Mouse (Mus musculus): ENCODE results near the gene Parp11. TPM values are rescaled to one million over a fixed set of nuclear protein-coding genes. Genes with fewer than 3 reads are reported as not detected.

Gene Parp11
- polyA plus RNA-seq, 1 experiment: 24.6 TPM

DNA sequence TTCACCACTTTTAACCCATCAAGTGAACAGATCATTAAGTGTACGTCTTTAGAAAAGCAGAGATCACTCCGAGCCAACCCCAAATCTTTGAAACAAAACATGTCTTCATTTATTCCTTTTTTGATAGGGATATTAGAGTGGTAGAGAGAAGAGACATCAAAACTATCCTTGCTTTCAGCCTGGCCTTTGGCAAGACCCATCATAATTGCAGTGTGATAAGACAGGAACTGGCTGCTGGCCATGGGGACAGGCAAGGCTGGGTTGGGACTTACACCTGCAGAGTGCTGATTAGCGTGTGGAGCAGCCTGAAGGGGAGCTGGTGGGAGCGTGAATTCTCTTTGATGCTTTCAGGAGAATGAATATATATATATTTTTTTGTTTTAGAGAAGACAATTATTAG is 2.2 kb upstream of the Parp11 start:
- no peak overlapping the region for H3K27ac ChIP-seq (ENCODE audit: insufficient read depth, low read length)
- H3K4me1 ChIP-seq (ENCODE audit: control insufficient read depth, insufficient read depth, low read length): no peaks in the 10 kb centered on the region
- TF ChIP-seq CTCF (IDR thresholded peaks at IDR 0.05; ENCODE audit: extremely low read depth, insufficient read depth, low read length) (no peak), POLR2A (IDR thresholded peaks at IDR 0.05; ENCODE audit: extremely low read depth, insufficient read depth, low read length) (no peak)
- no peak overlapping the region for H3K4me3 ChIP-seq (ENCODE audit: insufficient read depth, low read length)

- Histone ChIP-seq H3K4me1 (ENCODE audit: control insufficient read depth, insufficient read depth, low read length) (no peaks in the 10 kb centered on the region), H3K27ac (ENCODE audit: insufficient read depth, low read length) (no peak overlapping the region), H3K4me3 (ENCODE audit: insufficient read depth, low read length) (no peak overlapping the region)
- TF ChIP-seq CTCF (IDR thresholded peaks at IDR 0.05; ENCODE audit: extremely low read depth, insufficient read depth, low read length): no peak
- TF ChIP-seq POLR2A (IDR thresholded peaks at IDR 0.05; ENCODE audit: extremely low read depth, insufficient read depth, low read length): no peak
Measured at GRCm38 (mm10) chr6:127447686-127448460, 1.2 kb downstream of the Parp11 start.

- Histone ChIP-seq H3K4me1 (ENCODE audit: control insufficient read depth, insufficient read depth, low read length) (no peaks in the 10 kb centered on the region; the same call in 1 of the 2 replicates), H3K4me3 (ENCODE audit: insufficient read depth, low read length) (no peak overlapping the region), H3K27ac (ENCODE audit: insufficient read depth, low read length) (no peak overlapping the region)
- TF ChIP-seq POLR2A (IDR thresholded peaks at IDR 0.05; ENCODE audit: extremely low read depth, insufficient read depth, low read length): no peak
Measured at GRCm38 (mm10) chr6:127448869-127449268, 2.2 kb downstream of the Parp11 start.

DNA sequence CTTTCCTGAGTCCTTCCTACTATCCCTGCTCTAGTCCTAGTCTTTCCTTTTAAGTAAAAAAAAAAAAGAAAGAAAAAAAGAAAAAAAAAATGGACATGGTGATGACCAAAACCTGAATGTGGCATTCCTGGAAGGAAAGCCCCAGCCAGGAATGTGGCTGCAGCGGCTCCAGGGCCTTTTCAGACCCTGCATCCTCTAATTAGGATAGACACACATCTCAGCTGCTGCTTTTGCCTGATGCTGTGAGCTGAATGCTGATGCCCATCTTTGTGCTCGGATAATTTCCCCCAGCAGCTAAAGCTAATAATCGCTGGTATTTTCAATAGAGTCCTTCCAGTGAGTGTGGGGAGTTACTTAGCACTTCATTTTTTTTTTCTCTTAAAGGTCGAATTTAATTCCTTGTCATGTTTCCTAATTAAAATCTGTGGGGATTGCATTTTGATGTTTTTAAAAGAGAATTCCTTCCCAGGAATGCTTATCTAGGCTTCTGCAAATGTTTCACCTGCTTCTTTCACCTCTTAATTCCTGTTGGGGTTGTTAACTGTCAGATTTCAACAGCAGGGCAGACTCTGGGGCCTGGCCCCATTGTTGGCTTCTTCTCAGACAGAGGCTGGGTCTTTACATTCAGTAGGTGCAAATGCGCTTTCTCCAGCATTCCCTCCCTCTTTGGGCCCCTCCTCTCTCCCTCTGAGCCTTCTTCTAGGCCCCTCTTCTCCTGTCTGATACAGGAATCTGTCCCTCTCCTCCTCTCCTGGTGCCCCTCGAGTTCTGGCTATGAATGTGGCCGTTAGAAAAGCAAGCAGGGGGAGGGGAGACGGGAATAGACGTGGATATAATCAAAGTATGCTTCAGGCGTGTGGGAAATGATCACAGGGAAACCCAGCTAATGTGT is 3.1 kb downstream of the Parp11 start:
- no peak for TF ChIP-seq CTCF (IDR thresholded peaks at IDR 0.05; ENCODE audit: extremely low read depth, insufficient read depth, low read length)
- no peak for TF ChIP-seq POLR2A (IDR thresholded peaks at IDR 0.05; ENCODE audit: extremely low read depth, insufficient read depth, low read length)
- Histone ChIP-seq H3K27ac (ENCODE audit: insufficient read depth, low read length) (no peak overlapping the region), H3K4me3 (ENCODE audit: insufficient read depth, low read length) (no peak overlapping the region), H3K4me1 (ENCODE audit: control insufficient read depth, insufficient read depth, low read length) (no peaks in the 10 kb centered on the region; the same call in 1 of the 2 replicates)

DNA sequence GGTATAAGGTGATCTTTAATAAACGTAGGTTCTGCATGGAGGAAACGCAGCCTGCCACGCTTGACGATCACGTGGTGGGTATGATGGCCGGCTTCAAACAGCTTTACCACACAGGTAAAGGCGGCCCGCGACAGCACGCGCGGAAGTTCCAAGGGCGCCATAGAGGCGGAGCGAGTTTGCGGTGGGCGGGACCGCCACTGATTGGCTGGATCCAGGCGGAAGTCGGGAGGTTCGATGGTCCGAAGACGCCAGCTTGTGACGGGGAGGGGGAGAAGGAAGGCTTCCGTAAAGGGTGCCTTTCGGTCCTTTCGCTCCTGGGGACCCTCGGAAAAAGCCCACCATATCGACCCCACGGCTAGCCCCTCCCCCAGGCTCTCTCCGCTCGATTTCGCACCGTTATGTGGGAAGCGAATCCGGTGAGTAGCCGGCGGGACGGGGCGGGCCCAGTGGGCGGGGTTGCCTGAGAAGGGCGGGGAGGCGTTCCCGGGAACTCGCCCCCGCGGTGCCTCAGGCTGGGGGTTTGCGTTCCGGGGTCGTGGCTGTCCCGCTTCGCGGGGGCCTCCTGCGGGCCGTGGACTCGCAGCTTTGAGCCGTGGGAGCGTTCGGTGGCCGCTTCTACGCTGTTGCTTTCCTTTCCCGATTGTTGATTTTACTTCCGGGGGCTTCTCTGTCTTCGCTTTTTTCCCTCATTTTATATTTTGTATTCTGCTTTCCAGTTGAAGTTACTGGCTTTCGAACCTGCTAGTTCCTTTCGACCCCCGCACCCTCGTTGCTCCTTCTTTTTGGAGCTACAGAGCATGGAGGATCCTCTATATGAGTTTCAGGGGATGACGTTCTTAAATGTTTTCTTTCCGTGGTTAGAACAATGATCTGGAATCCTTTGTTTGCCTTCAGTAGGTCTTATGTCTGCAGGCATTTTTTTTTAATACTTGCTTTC is 7.0 kb downstream of the Parp11 start:
- Histone ChIP-seq H3K4me3 (ENCODE audit: insufficient read depth, low read length) (peak overlapping the region; percentile 90), H3K4me1 (ENCODE audit: control insufficient read depth, insufficient read depth, low read length) (no peaks in the 10 kb centered on the region; the same call in 1 of the 2 replicates), H3K27ac (ENCODE audit: insufficient read depth, low read length) (peak overlapping the region; percentile 79; the same call in 1 of the 2 replicates)
- peak; percentile 73 for TF ChIP-seq POLR2A (IDR thresholded peaks at IDR 0.05; ENCODE audit: extremely low read depth, insufficient read depth, low read length)
- no peak for TF ChIP-seq CTCF (IDR thresholded peaks at IDR 0.05; ENCODE audit: extremely low read depth, insufficient read depth, low read length)

GRCm38 (mm10) chr6:127454344-127454707 is 7.7 kb downstream of the Parp11 start:
- TF ChIP-seq POLR2A (IDR thresholded peaks at IDR 0.05; ENCODE audit: extremely low read depth, insufficient read depth, low read length) (no peak), CTCF (IDR thresholded peaks at IDR 0.05; ENCODE audit: extremely low read depth, insufficient read depth, low read length) (no peak)
- no peak overlapping the region for H3K27ac ChIP-seq (ENCODE audit: insufficient read depth, low read length)
- peak overlapping the region; percentile 90; the same call in 1 of the 2 replicates for H3K4me3 ChIP-seq (ENCODE audit: insufficient read depth, low read length)
- H3K4me1 ChIP-seq (ENCODE audit: control insufficient read depth, insufficient read depth, low read length): no peaks in the 10 kb centered on the region; the same call in 1 of the 2 replicates

DNA sequence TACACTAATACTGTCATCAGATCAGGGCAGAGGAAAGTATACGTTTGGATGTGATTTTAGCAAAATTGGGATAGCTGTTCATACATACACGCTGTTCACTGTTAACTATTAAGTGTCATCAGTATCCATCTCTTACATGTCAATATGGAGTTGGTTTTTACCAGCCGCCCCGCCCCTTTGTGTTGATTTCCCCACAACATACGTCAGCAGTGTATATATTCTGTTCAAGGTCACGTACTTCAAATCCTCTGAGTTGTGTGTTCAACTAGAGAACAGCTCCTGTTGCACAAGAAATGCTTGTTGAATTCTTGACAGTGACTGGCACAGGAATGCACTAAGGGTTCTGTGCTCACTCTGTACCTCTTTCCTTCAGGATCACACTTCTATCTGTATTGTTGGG is 8.2 kb downstream of the Parp11 start:
- no peak overlapping the region; the same call in 1 of the 2 replicates for H3K4me3 ChIP-seq (ENCODE audit: insufficient read depth, low read length)
- no peaks in the 10 kb centered on the region; the same call in 1 of the 2 replicates for H3K4me1 ChIP-seq (ENCODE audit: control insufficient read depth, insufficient read depth, low read length)
- no peak overlapping the region for H3K27ac ChIP-seq (ENCODE audit: insufficient read depth, low read length)
- no peak for TF ChIP-seq POLR2A (IDR thresholded peaks at IDR 0.05; ENCODE audit: extremely low read depth, insufficient read depth, low read length)
- TF ChIP-seq CTCF (IDR thresholded peaks at IDR 0.05; ENCODE audit: extremely low read depth, insufficient read depth, low read length): no peak

DNA sequence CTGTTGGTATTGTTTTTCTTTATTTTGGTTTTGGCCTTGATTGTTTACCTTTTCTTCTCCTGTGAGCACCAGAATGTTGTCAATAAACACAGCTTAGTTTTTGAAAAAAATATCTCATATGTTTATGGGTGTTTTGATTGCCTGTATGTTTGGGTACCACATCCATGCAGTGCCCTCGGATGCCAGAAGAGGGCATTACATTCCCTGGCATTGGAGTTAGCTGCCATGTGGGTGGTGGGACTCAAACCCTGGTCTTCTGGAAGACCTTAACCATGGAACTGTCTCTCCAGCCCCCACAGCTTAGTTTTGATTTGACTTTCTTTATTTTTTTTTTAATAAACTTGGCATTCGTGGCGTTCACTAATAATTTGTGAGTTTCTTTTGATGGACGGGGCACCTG is 8.8 kb downstream of the Parp11 start:
- H3K4me1 ChIP-seq (ENCODE audit: control insufficient read depth, insufficient read depth, low read length): no peaks in the 10 kb centered on the region; the same call in 1 of the 2 replicates
- H3K27ac ChIP-seq (ENCODE audit: insufficient read depth, low read length): no peak overlapping the region
- H3K4me3 ChIP-seq (ENCODE audit: insufficient read depth, low read length): no peak overlapping the region
- TF ChIP-seq POLR2A (IDR thresholded peaks at IDR 0.05; ENCODE audit: extremely low read depth, insufficient read depth, low read length) (no peak), CTCF (IDR thresholded peaks at IDR 0.05; ENCODE audit: extremely low read depth, insufficient read depth, low read length) (0 out of 2 replicates have a peak, but pooled peaks have one; percentile 6)

DNA sequence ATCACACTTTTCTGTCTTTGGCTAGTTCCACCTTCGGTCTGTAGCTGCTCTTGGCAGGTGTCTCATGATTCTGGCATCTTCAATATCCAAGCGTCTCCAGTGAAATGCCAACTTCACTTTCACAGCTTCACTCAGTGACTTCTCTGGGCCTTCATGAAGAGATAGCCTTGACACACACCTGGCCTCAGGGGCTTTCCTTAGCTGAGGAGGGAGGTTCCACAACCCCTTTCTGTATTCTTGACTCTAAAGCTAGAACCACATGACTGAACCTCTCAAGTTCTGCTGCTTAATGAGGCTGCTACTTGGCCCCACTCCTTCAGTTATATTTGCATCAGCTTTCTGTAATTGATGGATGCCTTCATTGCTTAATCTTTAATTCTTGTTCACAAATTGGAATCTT is 10.1 kb downstream of the Parp11 start:
- H3K27ac ChIP-seq (ENCODE audit: insufficient read depth, low read length): no peak overlapping the region
- TF ChIP-seq POLR2A (IDR thresholded peaks at IDR 0.05; ENCODE audit: extremely low read depth, insufficient read depth, low read length): no peak
- no peak overlapping the region for H3K4me3 ChIP-seq (ENCODE audit: insufficient read depth, low read length)
- H3K4me1 ChIP-seq (ENCODE audit: control insufficient read depth, insufficient read depth, low read length): no peaks in the 10 kb centered on the region; the same call in 1 of the 2 replicates

All from cortical plate, adult 2 months (tissue).